Mouse (Mus musculus) skeletal muscle tissue, postnatal 0 days (tissue): ENCODE results near the gene Veph1. TPM values are rescaled to one million over a fixed set of nuclear protein-coding genes. Genes with fewer than 3 reads are reported as not detected.

Experiments
- polyA plus RNA-seq: library from polyadenylated mRNA; unstranded; fragments of >200 nt; fragmentation: Nextera tagmentation; extraction: Ambion mirVana; gene quantifications from 2 replicates; pipeline ENCODE4 v1.2.1, GENCODE M21; 2015

Veph1 gene
- 0.15 TPM in 1 of 2 replicates, not detected in the other for polyA plus RNA-seq

GRCm38 (mm10) chr3:66296545-66296944 lies at the start of gene Veph1:
TSS of gene Veph1 (minus strand) at chr3:66296837.

DNA sequence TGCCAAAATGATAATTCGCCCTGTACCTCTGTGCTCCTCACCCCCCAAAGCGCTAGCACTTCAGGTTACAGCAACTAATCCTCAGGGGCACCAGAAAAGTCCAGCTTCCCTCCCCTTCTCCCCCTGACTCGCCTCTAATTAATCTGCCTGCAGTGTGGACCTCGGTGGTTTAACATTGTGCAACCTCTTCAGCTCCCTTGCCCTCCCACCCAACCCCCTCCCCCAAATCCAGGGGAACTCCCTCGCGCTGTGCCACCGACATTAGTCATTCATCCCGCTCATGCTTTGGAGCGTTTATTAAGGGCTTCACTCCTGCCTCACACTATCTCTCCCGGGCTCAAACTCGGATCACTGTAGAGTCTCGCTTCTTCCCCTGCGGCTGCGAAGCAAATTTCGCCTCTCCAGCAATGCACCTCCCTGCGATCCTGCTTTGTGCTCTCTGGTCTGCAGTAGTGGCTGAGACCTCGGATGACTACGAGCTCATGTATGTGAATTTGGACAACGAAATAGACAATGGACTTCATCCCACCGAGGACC lies 76.9 kb downstream of the Veph1 start, which contains the start of gene Ptx3:
Gene Ptx3 (plus strand): TSS at position 256 of the 537 bp plus-strand sequence.

Other genes starting within 250 kb of the Veph1 start
- 13.0 and 14.7 TPM in 2 replicates for gene Ptx3, start 76.9 kb downstream of the Veph1 start, polyA plus RNA-seq